Mouse (Mus musculus): ENCODE data around the gene Gm2916.
"Not testable (repeated sequence)": the region's sequence is repeated elsewhere in the genome, so short reads cannot be mapped to it uniquely, and the experiment has no call there.

Gm2916 gene

GRCm38 (mm10) chr14:3883872-3884271 lies at the start of gene Gm2916:
Gm2916 (plus strand) TSS chr14:3884172.
- not testable (repeated sequence) for DNase-seq

DNA sequence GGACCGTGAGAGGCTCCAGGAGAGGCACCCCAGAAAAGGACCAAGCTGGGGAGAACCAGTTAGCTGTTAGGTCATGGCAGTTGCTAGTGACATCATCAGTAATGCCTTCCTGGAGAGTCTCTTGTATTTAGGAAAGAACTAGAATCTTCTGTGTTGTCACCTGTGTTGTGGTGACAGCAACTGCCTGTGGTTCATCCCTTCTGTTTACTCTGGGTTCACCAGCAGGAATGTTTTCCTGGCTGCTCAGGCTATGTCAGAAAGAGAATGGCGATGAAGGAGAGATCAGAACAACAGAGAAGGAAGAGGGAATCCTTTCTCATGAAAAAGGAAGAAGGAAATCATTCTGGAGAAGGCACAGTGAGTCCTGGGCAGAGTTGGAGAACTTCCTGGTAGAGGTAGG lies 38.0 kb upstream of the Gm2916 start, which contains the start of gene Gm3033:
Gene Gm3033 (plus strand): TSS at position 301 of the 400 bp plus-strand sequence.
- not testable (repeated sequence) for DNase-seq

DNA sequence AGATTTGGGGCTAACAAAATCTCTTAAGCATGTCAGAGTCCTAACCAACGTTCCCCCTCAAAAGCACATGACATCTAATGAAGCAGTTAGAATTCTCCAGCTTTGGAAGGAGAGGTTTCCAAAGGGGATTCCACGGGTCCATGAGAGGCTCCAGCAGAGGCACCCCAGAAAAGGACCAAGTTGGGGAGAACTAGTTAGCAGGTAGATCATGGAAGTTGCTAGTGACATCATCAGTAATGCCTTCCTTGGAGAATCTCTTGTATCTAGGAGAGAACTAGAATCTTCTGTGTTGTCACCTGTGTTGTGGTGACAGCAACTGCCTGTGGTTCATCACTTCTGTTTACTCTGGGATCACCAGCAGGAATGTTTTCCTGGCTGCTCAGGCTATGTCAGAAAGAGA lies 47.5 kb downstream of the Gm2916 start, which contains the start of gene Gm3029:
Gene Gm3029 (plus strand): TSS at position 301 of the 400 bp plus-strand sequence.
- not testable (repeated sequence) for DNase-seq

GRCm38 (mm10) chr14:3963247-3963646 lies 79.3 kb downstream of the Gm2916 start, which contains the start of gene Gm3095:
Gm3095 (plus strand) TSS chr14:3963547.
- not testable (repeated sequence) for DNase-seq
